Mouse (Mus musculus) adrenal gland, postnatal 0 days (tissue): ENCODE measurements around the gene Ccl4. TPM values are rescaled to one million over a fixed set of nuclear protein-coding genes. Genes with fewer than 3 reads are reported as not detected.

ENCODE experiments used
- polyA plus RNA-seq: library from polyadenylated mRNA; unstranded; fragments of >200 nt; fragmentation: Nextera tagmentation; extraction: Ambion mirVana; gene quantifications from 2 replicates; pipeline ENCODE4 v1.2.1, GENCODE M21; 2015

The Ccl4 gene
- 2.0 and 2.8 TPM in 2 replicates for polyA plus RNA-seq

DNA sequence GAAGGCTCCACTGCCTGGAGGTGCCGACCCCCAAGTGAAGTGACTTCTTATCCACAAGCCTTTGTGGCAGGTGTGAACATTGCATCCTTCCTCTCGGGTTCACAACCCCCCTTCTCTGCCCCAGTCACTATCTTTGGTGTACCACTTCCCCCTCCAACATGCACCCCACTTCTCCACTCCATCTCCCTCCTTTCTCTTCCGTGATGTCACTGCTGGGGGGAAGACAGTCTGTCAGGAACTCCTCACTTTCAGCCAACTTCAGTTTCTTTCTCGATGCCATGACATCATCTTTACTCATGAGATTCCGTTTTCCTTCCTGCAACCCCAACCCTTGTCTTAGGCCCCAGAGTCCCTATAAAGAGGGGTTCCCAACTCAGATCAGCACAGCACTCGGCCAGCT lies at the start of gene Ccl4:
Ccl4 (plus strand) TSS at position 381 of the 400 bp plus-strand sequence.

DNA sequence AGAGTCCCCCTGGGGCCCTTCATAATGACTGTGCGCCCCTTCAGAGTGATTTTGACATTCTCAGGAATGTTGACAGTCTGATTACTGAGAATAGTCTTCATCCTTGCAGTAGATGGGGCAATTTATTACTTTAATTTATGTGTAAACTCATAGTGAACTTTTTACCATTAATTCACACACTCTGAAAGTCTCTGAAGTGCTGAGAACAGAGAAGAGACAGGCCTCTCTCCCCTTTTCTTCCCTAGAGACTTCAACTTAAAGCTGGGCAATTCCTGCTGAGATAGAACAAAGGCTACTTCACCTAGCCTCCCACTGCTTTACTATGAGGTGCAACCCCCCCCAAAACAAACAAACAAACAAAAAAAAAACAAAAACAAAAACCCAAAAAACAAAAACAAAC lies 16.9 kb upstream of the Ccl4 start, which contains the start of gene Rpl9-ps1:
Rpl9-ps1 (minus strand) TSS at position 101 of the 400 bp plus-strand sequence.

DNA sequence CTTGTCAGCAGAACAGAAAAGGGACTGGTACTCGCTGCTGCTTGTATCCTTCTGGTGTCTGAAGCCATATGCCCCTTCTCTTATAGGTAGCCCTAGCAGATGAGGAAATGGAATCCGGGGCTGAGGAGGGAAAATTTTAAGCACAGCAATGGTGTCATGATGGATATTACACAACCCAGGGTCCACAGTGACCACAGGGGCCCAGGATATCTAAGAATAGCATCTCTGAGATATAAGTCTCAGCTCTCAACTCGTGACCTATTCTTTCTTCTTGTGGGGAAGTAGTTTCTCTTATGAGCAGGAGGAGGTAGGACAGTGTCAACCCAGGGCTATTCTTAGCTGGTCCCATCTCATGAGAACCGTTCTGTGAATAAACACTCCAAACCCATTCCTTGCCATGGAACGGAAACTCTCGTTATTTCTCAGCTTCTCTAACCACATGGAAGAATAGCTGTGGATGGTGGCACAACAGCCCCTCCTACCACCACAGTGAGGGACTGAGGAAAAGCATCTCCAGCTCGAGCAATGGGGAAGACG lies 13.0 kb upstream of the Ccl4 start, which contains the start of gene Ccl3:
Ccl3 (minus strand) TSS at position 51 of the 537 bp plus-strand sequence.

DNA sequence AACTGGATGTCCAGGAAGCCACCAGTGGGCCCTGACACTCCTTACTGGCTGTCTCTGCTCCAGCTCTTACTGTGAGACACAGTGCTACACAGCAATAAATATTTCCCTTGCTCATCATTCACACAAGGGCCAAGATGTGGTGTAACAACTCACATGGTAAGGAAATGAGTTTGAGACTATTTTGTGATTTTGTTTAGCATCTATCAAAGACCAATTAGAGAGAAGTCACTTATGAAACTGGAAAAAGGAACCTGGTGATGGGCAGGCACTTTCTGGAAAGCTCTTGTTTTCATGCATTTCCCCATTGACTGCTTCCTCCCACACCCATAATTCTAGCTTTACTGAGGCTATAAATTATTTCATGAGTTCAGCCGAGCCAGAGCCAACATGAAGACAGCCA lies 41.3 kb downstream of the Ccl4 start, which contains the start of gene Wfdc17:
Wfdc17 (plus strand) TSS at position 287 of the 400 bp plus-strand sequence.

DNA sequence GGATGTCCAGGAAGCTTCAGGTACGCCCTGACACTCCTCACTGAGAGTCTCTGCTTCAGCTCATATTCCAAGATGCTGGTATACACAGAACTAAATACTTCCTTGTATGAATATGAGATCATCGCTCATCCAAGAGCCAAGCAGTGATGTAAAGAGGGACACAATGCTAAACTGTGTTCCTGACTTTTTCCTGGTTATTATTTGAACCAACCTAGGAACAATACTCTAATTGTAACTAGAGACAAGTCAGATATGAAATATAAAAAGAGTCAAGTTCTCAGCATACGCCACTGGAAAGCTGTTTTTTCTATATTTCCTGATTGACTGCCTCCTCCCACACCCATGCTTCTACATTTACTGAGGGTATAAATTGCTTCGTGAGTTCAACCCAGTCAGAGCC lies 46.3 kb downstream of the Ccl4 start, which contains the start of gene Wfdc18:
Wfdc18 (plus strand) TSS at position 301 of the 400 bp plus-strand sequence.

Other genes with a start within 250 kb of the Ccl4 start
- gene Gas2l2, start 233.1 kb upstream of the Ccl4 start, polyA plus RNA-seq, result 0.08 TPM in 1 of 2 replicates, not detected in the other
- 0.80 and 1.2 TPM in 2 replicates for gene 1700020L24Rik, start 224.9 kb upstream of the Ccl4 start, polyA plus RNA-seq
- 1.9 and 3.2 TPM in 2 replicates for gene Mmp28, start 199.5 kb upstream of the Ccl4 start, polyA plus RNA-seq
- gene Taf15, start 189.5 kb upstream of the Ccl4 start, polyA plus RNA-seq, result 4.9 and 6.5 TPM in 2 replicates
- not detected in 2 replicates for gene Heatr9, start 140.4 kb upstream of the Ccl4 start, polyA plus RNA-seq
- gene Ccl5, start 132.1 kb upstream of the Ccl4 start, polyA plus RNA-seq, result 1.9 and 4.3 TPM in 2 replicates
- 23.0 and 30.6 TPM in 2 replicates for gene Ccl9, start 83.9 kb upstream of the Ccl4 start, polyA plus RNA-seq
- gene Ccl6, start 69.5 kb upstream of the Ccl4 start, polyA plus RNA-seq, result 76.3 and 108 TPM in 2 replicates
- not detected in 2 replicates for gene Rpl9-ps1, start 17.0 kb upstream of the Ccl4 start, polyA plus RNA-seq
- gene Ccl3, start 13.2 kb upstream of the Ccl4 start, polyA plus RNA-seq, result 1.1 and 1.5 TPM in 2 replicates
- gene Wfdc17, start 41.4 kb downstream of the Ccl4 start, polyA plus RNA-seq, result 25.4 and 59.9 TPM in 2 replicates
- gene Wfdc18, start 46.4 kb downstream of the Ccl4 start, polyA plus RNA-seq, result 1.3 and 2.7 TPM in 2 replicates
- gene Wfdc21, start 84.4 kb downstream of the Ccl4 start, polyA plus RNA-seq, result 6.7 and 13.8 TPM in 2 replicates
- 11.0 and 13.4 TPM in 2 replicates for gene Heatr6, start 91.1 kb downstream of the Ccl4 start, polyA plus RNA-seq
- 1.3 and 2.8 TPM in 2 replicates for gene Hnf1b, start 187.5 kb downstream of the Ccl4 start, polyA plus RNA-seq